Mouse (Mus musculus): Measurements from ENCODE around the gene Adm2.

Adm2 gene

GRCm38 (mm10) chr15:89322670-89323522, at the start of gene Adm2:
Gene Adm2 (plus strand): TSS chr15:89322720.
- no peak for DNase-seq (ENCODE audit: low read depth in 1 of 2, low spot score in 2 of 2)

- no peak for DNase-seq (ENCODE audit: low read depth in 1 of 2, low spot score in 2 of 2)
Observed at GRCm38 (mm10) chr15:89275497-89275896, 47.0 kb upstream of the Adm2 start.

- no peak for DNase-seq (ENCODE audit: low read depth in 1 of 2, low spot score in 2 of 2)
Observed at GRCm38 (mm10) chr15:89277366-89277765, 45.2 kb upstream of the Adm2 start.

GRCm38 (mm10) chr15:89282546-89282945, 40.0 kb upstream of the Adm2 start:
- DNase-seq (ENCODE audit: low read depth in 1 of 2, low spot score in 2 of 2) = no peak

GRCm38 (mm10) chr15:89284094-89284493, 38.4 kb upstream of the Adm2 start:
- DNase-seq (ENCODE audit: low read depth in 1 of 2, low spot score in 2 of 2) = no peak

- no peak for DNase-seq (ENCODE audit: low read depth in 1 of 2, low spot score in 2 of 2)
Observed at GRCm38 (mm10) chr15:89285004-89285403, 37.5 kb upstream of the Adm2 start.

- DNase-seq (ENCODE audit: low read depth in 1 of 2, low spot score in 2 of 2) = no peak
Observed at GRCm38 (mm10) chr15:89285478-89285877, 37.0 kb upstream of the Adm2 start.

GRCm38 (mm10) chr15:89286114-89286513, 36.4 kb upstream of the Adm2 start:
- DNase-seq (ENCODE audit: low read depth in 1 of 2, low spot score in 2 of 2) = no peak

GRCm38 (mm10) chr15:89286582-89286981, 35.9 kb upstream of the Adm2 start:
- DNase-seq (ENCODE audit: low read depth in 1 of 2, low spot score in 2 of 2) = no peak

GRCm38 (mm10) chr15:89288227-89288767, 34.2 kb upstream of the Adm2 start:
- no peak for DNase-seq (ENCODE audit: low read depth in 1 of 2, low spot score in 2 of 2)

GRCm38 (mm10) chr15:89289455-89289854, 33.1 kb upstream of the Adm2 start:
- DNase-seq (ENCODE audit: low read depth in 1 of 2, low spot score in 2 of 2) = no peak

- no peak for DNase-seq (ENCODE audit: low read depth in 1 of 2, low spot score in 2 of 2)
Observed at GRCm38 (mm10) chr15:89291521-89291920, 31.0 kb upstream of the Adm2 start.

- DNase-seq (ENCODE audit: low read depth in 1 of 2, low spot score in 2 of 2) = no peak
Observed at GRCm38 (mm10) chr15:89292795-89293194, 29.7 kb upstream of the Adm2 start.

- DNase-seq (ENCODE audit: low read depth in 1 of 2, low spot score in 2 of 2) = no peak
Observed at GRCm38 (mm10) chr15:89293778-89294177, 28.7 kb upstream of the Adm2 start.

GRCm38 (mm10) chr15:89295580-89296165, 26.8 kb upstream of the Adm2 start:
- DNase-seq (ENCODE audit: low read depth in 1 of 2, low spot score in 2 of 2) = no peak

GRCm38 (mm10) chr15:89296465-89296864, 26.1 kb upstream of the Adm2 start:
- no peak for DNase-seq (ENCODE audit: low read depth in 1 of 2, low spot score in 2 of 2)

- DNase-seq (ENCODE audit: low read depth in 1 of 2, low spot score in 2 of 2) = no peak
Observed at GRCm38 (mm10) chr15:89297695-89298094, 24.8 kb upstream of the Adm2 start.

GRCm38 (mm10) chr15:89300180-89300579, 22.3 kb upstream of the Adm2 start:
- DNase-seq (ENCODE audit: low read depth in 1 of 2, low spot score in 2 of 2) = no peak

GRCm38 (mm10) chr15:89300600-89300999, 21.9 kb upstream of the Adm2 start:
- no peak for DNase-seq (ENCODE audit: low read depth in 1 of 2, low spot score in 2 of 2)

- no peak for DNase-seq (ENCODE audit: low read depth in 1 of 2, low spot score in 2 of 2)
Observed at GRCm38 (mm10) chr15:89305966-89306365, 16.6 kb upstream of the Adm2 start.

- no peak for DNase-seq (ENCODE audit: low read depth in 1 of 2, low spot score in 2 of 2)
Observed at GRCm38 (mm10) chr15:89307461-89307860, 15.1 kb upstream of the Adm2 start.

- DNase-seq (ENCODE audit: low read depth in 1 of 2, low spot score in 2 of 2) = no peak
Observed at GRCm38 (mm10) chr15:89308406-89309139, 13.9 kb upstream of the Adm2 start.

Measured in monocyte, adult 2 months (primary cell).